Mouse (Mus musculus): ENCODE results near the gene Gm49378. TPM values are rescaled to one million over a fixed set of nuclear protein-coding genes. Genes with fewer than 3 reads are reported as not detected.

The Gm49378 gene
- polyA plus RNA-seq, 1 experiment: 14.1 TPM

GRCm38 (mm10) chr14:55618486-55619195 is 19.1 kb downstream of the Gm49378 start:
- TF ChIP-seq EP300 (IDR thresholded peaks at IDR 0.05; ENCODE audit: insufficient read depth, low read depth, low read length): no peak
- TF ChIP-seq CTCF (IDR thresholded peaks at IDR 0.05; ENCODE audit: low read depth, low read length): no peak
- TF ChIP-seq POLR2A (IDR thresholded peaks at IDR 0.05; ENCODE audit: insufficient read depth, low read length): no peak
- Histone ChIP-seq H3K9ac (ENCODE audit: low read depth, poor library complexity, severe bottlenecking) (peak overlapping the region; percentile 52), H3K27ac (ENCODE audit: insufficient read depth, low read length) (no peak overlapping the region)

GRCm38 (mm10) chr14:55617822-55618221 is 19.9 kb downstream of the Gm49378 start, which contains the start of gene Rec8:
Rec8 (plus strand) TSS chr14:55618037.
- H3K27me3 ChIP-seq (ENCODE audit: control insufficient read depth, insufficient read depth, low read length, poor library complexity, severe bottlenecking): no peaks in the 10 kb centered on the region
- peak within 1 kb of the TSS; percentile 28 for H3K4me3 ChIP-seq (ENCODE audit: low read depth, low read length)
- H3K4me1 ChIP-seq (ENCODE audit: control insufficient read depth, insufficient read depth, low read length): peaks cover 3% of the 10 kb centered on the region
- no peaks in the 10 kb centered on the region for H3K9me3 ChIP-seq (replicated peaks; ENCODE audit: control insufficient read depth, insufficient read depth, low read length, poor library complexity, severe bottlenecking)
- peak within 1 kb of the TSS; percentile 67 for H3K27ac ChIP-seq (ENCODE audit: insufficient read depth, low read length)
- peak within 1 kb of the TSS; percentile 52 for H3K9ac ChIP-seq (ENCODE audit: low read depth, poor library complexity, severe bottlenecking)
- H3K36me3 ChIP-seq (ENCODE audit: control insufficient read depth, insufficient read depth, low read length, poor library complexity, severe bottlenecking): no peaks in the 10 kb centered on the region
- TF ChIP-seq CTCF (IDR thresholded peaks at IDR 0.05; ENCODE audit: low read depth, low read length) (peak; percentile 33), EP300 (IDR thresholded peaks at IDR 0.05; ENCODE audit: insufficient read depth, low read depth, low read length) (no peak), POLR2A (IDR thresholded peaks at IDR 0.05; ENCODE audit: insufficient read depth, low read length) (no peak)

More at GRCm38 (mm10) chr14:55618486-55619195, 19.1 kb downstream of the Gm49378 start:
- H3K9me3 ChIP-seq (replicated peaks; ENCODE audit: control insufficient read depth, insufficient read depth, low read length, poor library complexity, severe bottlenecking): no peaks in the 10 kb centered on the region
- H3K4me1 ChIP-seq (ENCODE audit: control insufficient read depth, insufficient read depth, low read length): peaks cover 5% of the 10 kb centered on the region
- peak overlapping the region; percentile 28 for H3K4me3 ChIP-seq (ENCODE audit: low read depth, low read length)
- H3K36me3 ChIP-seq (ENCODE audit: control insufficient read depth, insufficient read depth, low read length, poor library complexity, severe bottlenecking): no peaks in the 10 kb centered on the region
- no peaks in the 10 kb centered on the region for H3K27me3 ChIP-seq (ENCODE audit: control insufficient read depth, insufficient read depth, low read length, poor library complexity, severe bottlenecking)

DNA sequence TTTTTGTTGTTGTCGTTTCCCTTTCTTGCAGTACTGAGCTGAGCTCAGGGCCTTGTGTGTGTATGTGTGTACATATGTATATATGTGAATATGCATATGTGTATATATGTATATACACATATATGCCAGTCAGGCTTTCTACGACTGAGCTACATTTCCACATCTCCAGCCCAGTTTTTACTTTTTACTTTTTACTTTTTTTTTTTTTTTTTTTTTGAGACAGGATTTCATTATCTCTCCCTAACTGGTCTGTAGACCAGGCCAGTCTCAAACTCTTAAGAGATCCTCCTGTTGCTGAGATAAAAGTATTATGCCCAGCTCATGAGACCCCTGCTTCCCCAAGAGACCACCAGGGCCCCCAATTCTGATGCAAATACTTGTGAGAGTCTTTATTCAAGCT is 20.9 kb downstream of the Gm49378 start:
- Histone ChIP-seq H3K36me3 (ENCODE audit: control insufficient read depth, insufficient read depth, low read length, poor library complexity, severe bottlenecking) (no peaks in the 10 kb centered on the region), H3K27ac (ENCODE audit: insufficient read depth, low read length) (peak overlapping the region; percentile 67), H3K4me3 (ENCODE audit: low read depth, low read length) (no peak overlapping the region), H3K4me1 (ENCODE audit: control insufficient read depth, insufficient read depth, low read length) (no peaks in the 10 kb centered on the region), H3K27me3 (ENCODE audit: control insufficient read depth, insufficient read depth, low read length, poor library complexity, severe bottlenecking) (no peaks in the 10 kb centered on the region), H3K9me3 (replicated peaks; ENCODE audit: control insufficient read depth, insufficient read depth, low read length, poor library complexity, severe bottlenecking) (no peaks in the 10 kb centered on the region), H3K9ac (ENCODE audit: low read depth, poor library complexity, severe bottlenecking) (no peak overlapping the region)
- TF ChIP-seq EP300 (IDR thresholded peaks at IDR 0.05; ENCODE audit: insufficient read depth, low read depth, low read length) (no peak), POLR2A (IDR thresholded peaks at IDR 0.05; ENCODE audit: insufficient read depth, low read length) (no peak), CTCF (IDR thresholded peaks at IDR 0.05; ENCODE audit: low read depth, low read length) (no peak)

DNA sequence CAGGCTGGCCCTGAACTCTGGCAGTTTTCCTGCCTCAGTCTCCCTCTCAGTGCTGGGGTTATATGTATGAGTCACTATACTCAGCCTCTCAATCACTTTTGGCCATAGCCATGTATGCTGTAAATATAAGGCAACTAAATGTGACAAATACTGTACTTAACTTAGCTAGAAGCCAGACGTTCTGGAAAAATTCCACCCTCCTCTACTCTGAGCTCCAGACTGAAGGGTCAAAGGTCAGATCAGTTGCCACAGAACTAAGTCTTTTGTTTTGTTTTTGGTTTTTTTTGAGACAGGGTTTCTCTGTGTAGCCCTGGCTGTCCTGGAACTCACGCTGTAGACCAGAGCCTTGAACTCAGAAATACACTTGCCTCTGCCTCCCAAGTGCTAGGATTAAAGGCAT is 21.8 kb downstream of the Gm49378 start:
- no peak overlapping the region for H3K4me3 ChIP-seq (ENCODE audit: low read depth, low read length)
- H3K9ac ChIP-seq (ENCODE audit: low read depth, poor library complexity, severe bottlenecking): no peak overlapping the region
- TF ChIP-seq POLR2A (IDR thresholded peaks at IDR 0.05; ENCODE audit: insufficient read depth, low read length) (no peak), EP300 (IDR thresholded peaks at IDR 0.05; ENCODE audit: insufficient read depth, low read depth, low read length) (no peak), CTCF (IDR thresholded peaks at IDR 0.05; ENCODE audit: low read depth, low read length) (no peak)
- H3K4me1 ChIP-seq (ENCODE audit: control insufficient read depth, insufficient read depth, low read length): no peaks in the 10 kb centered on the region
- H3K27ac ChIP-seq (ENCODE audit: insufficient read depth, low read length): no peak overlapping the region
- no peaks in the 10 kb centered on the region for H3K9me3 ChIP-seq (replicated peaks; ENCODE audit: control insufficient read depth, insufficient read depth, low read length, poor library complexity, severe bottlenecking)
- no peaks in the 10 kb centered on the region for H3K36me3 ChIP-seq (ENCODE audit: control insufficient read depth, insufficient read depth, low read length, poor library complexity, severe bottlenecking)
- no peaks in the 10 kb centered on the region for H3K27me3 ChIP-seq (ENCODE audit: control insufficient read depth, insufficient read depth, low read length, poor library complexity, severe bottlenecking)

GRCm38 (mm10) chr14:55614565-55615178 is 23.0 kb downstream of the Gm49378 start:
- H3K27me3 ChIP-seq (ENCODE audit: control insufficient read depth, insufficient read depth, low read length, poor library complexity, severe bottlenecking): no peaks in the 10 kb centered on the region
- no peak overlapping the region for H3K4me3 ChIP-seq (ENCODE audit: low read depth, low read length)
- H3K9ac ChIP-seq (ENCODE audit: low read depth, poor library complexity, severe bottlenecking): no peak overlapping the region
- no peaks in the 10 kb centered on the region for H3K4me1 ChIP-seq (ENCODE audit: control insufficient read depth, insufficient read depth, low read length)
- no peaks in the 10 kb centered on the region for H3K36me3 ChIP-seq (ENCODE audit: control insufficient read depth, insufficient read depth, low read length, poor library complexity, severe bottlenecking)
- no peaks in the 10 kb centered on the region for H3K9me3 ChIP-seq (replicated peaks; ENCODE audit: control insufficient read depth, insufficient read depth, low read length, poor library complexity, severe bottlenecking)
- TF ChIP-seq POLR2A (IDR thresholded peaks at IDR 0.05; ENCODE audit: insufficient read depth, low read length) (no peak), CTCF (IDR thresholded peaks at IDR 0.05; ENCODE audit: low read depth, low read length) (no peak), EP300 (IDR thresholded peaks at IDR 0.05; ENCODE audit: insufficient read depth, low read depth, low read length) (no peak)
- H3K27ac ChIP-seq (ENCODE audit: insufficient read depth, low read length): no peak overlapping the region

DNA sequence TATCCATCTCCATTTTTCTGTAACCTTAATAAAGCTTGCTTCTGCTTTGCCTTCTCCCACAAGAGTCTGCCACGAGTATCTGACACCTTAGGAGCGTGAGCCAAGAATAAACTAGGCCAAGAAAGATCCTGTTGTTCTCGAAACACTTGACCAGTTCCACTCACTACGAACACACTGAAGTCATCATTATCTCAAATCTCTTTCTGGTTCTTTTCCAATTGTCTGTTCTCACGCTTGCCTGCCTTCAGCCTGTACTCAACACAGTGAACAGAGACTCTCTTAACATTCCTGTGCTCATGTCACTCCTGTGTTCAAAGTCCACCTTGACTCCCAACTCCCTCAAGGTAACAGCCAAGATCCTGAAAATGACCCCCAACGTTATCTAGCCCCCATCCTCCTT is 24.3 kb downstream of the Gm49378 start:
- Histone ChIP-seq H3K4me3 (ENCODE audit: low read depth, low read length) (no peak overlapping the region), H3K36me3 (ENCODE audit: control insufficient read depth, insufficient read depth, low read length, poor library complexity, severe bottlenecking) (peaks cover 13% of the 10 kb centered on the region), H3K27ac (ENCODE audit: insufficient read depth, low read length) (no peak overlapping the region), H3K9me3 (replicated peaks; ENCODE audit: control insufficient read depth, insufficient read depth, low read length, poor library complexity, severe bottlenecking) (no peaks in the 10 kb centered on the region), H3K9ac (ENCODE audit: low read depth, poor library complexity, severe bottlenecking) (no peak overlapping the region), H3K4me1 (ENCODE audit: control insufficient read depth, insufficient read depth, low read length) (no peaks in the 10 kb centered on the region), H3K27me3 (ENCODE audit: control insufficient read depth, insufficient read depth, low read length, poor library complexity, severe bottlenecking) (no peaks in the 10 kb centered on the region)
- TF ChIP-seq EP300 (IDR thresholded peaks at IDR 0.05; ENCODE audit: insufficient read depth, low read depth, low read length) (no peak), POLR2A (IDR thresholded peaks at IDR 0.05; ENCODE audit: insufficient read depth, low read length) (no peak), CTCF (IDR thresholded peaks at IDR 0.05; ENCODE audit: low read depth, low read length) (no peak)
